Mouse (Mus musculus): ENCODE measurements at regions not wholly inside any gene's neighbourhood (a gene's known extent, or its start where the extent isn't known, plus 50 kb on each side); places are given as distances from the start of the nearest gene placed in this dataset.
"Not testable (repeated sequence)": the region's sequence is repeated elsewhere in the genome, so short reads cannot be mapped to it uniquely, and the experiment has no call there.

- Histone ChIP-seq H3K9me3 (replicated peaks) (no peaks in the 10 kb centered on the region), H3K36me3 (no peaks in the 10 kb centered on the region), H3K27ac (no peak overlapping the region), H3K4me2 (no peak overlapping the region), H3K9ac (no peak overlapping the region), H3K4me1 (no peaks in the 10 kb centered on the region), H3K27me3 (no peaks in the 10 kb centered on the region), H3K4me3 (replicated peaks) (no peak overlapping the region)
- ATAC-seq (replicated peaks; ENCODE audit: low FRiP score) = no peak
These were observed 155.2 kb upstream of the Shcbp1 start for GRCm38 (mm10) chr8:4934551-4934950.

GRCm38 (mm10) chr8:4934035-4934434 lies 154.7 kb upstream of the Shcbp1 start:
- H3K27ac ChIP-seq = no peak overlapping the region
- H3K4me3 ChIP-seq (replicated peaks) = no peak overlapping the region
- H3K27me3 ChIP-seq = no peaks in the 10 kb centered on the region
- no peaks in the 10 kb centered on the region for H3K9me3 ChIP-seq (replicated peaks)
- no peak overlapping the region for H3K9ac ChIP-seq
- H3K36me3 ChIP-seq = no peaks in the 10 kb centered on the region
- no peak overlapping the region for H3K4me2 ChIP-seq
- 69% methylated on average over 2 of the region's 2 CpGs for WGBS
- ATAC-seq (replicated peaks; ENCODE audit: low FRiP score) = no peak
- H3K4me1 ChIP-seq = no peaks in the 10 kb centered on the region

GRCm38 (mm10) chr8:4916447-4916846 lies 137.1 kb upstream of the Shcbp1 start:
- H3K4me3 ChIP-seq (replicated peaks) = no peak overlapping the region
- no peaks in the 10 kb centered on the region for H3K27me3 ChIP-seq
- H3K4me2 ChIP-seq = no peak overlapping the region
- ATAC-seq (replicated peaks; ENCODE audit: low FRiP score) = no peak
- H3K27ac ChIP-seq = no peak overlapping the region
- H3K4me1 ChIP-seq = no peaks in the 10 kb centered on the region
- no peaks in the 10 kb centered on the region for H3K36me3 ChIP-seq
- H3K9me3 ChIP-seq (replicated peaks) = no peaks in the 10 kb centered on the region
- no peak overlapping the region for H3K9ac ChIP-seq

GRCm38 (mm10) chr8:4895046-4895445 lies 115.7 kb upstream of the Shcbp1 start:
- Histone ChIP-seq H3K4me3 (replicated peaks) (no peak overlapping the region), H3K4me2 (no peak overlapping the region), H3K27me3 (no peaks in the 10 kb centered on the region), H3K4me1 (no peaks in the 10 kb centered on the region), H3K27ac (no peak overlapping the region), H3K9ac (no peak overlapping the region), H3K36me3 (no peaks in the 10 kb centered on the region), H3K9me3 (replicated peaks) (0 out of 2 replicates have a peak, but pooled peaks cover 2% of the 10 kb centered on the region)
- no peak for ATAC-seq (replicated peaks; ENCODE audit: low FRiP score)
- 74% methylated on average over 2 of the region's 2 CpGs for WGBS

- H3K4me2 ChIP-seq; H3K27ac ChIP-seq; H3K4me3 ChIP-seq (replicated peaks); H3K9ac ChIP-seq; H3K27me3 ChIP-seq; H3K36me3 ChIP-seq; H3K4me1 ChIP-seq; H3K9me3 ChIP-seq (replicated peaks): not testable (repeated sequence)
- 79% methylated on average over 7 of the region's 7 CpGs for WGBS
- peak; percentile 89 for ATAC-seq (replicated peaks; ENCODE audit: low FRiP score)
These were observed 89.4 kb upstream of the Shcbp1 start for GRCm38 (mm10) chr8:4868761-4869160.

GRCm38 (mm10) chr8:4839087-4839486 lies 59.7 kb upstream of the Shcbp1 start:
- Histone ChIP-seq H3K27me3 (no peaks in the 10 kb centered on the region), H3K4me1 (0 out of 2 replicates have a peak, but pooled peaks cover 4% of the 10 kb centered on the region)
- no peak for ATAC-seq (replicated peaks; ENCODE audit: low FRiP score)

GRCm38 (mm10) chr8:4838527-4838926 lies 59.2 kb upstream of the Shcbp1 start:
- H3K4me3 ChIP-seq (replicated peaks) = no peak overlapping the region
- no peak overlapping the region for H3K4me2 ChIP-seq
- no peak for ATAC-seq (replicated peaks; ENCODE audit: low FRiP score)
- H3K9me3 ChIP-seq (replicated peaks) = no peaks in the 10 kb centered on the region
- H3K9ac ChIP-seq = no peak overlapping the region
- H3K36me3 ChIP-seq = no peaks in the 10 kb centered on the region
- no peaks in the 10 kb centered on the region for H3K27me3 ChIP-seq
- H3K4me1 ChIP-seq = 0 out of 2 replicates have a peak, but pooled peaks cover 4% of the 10 kb centered on the region
- H3K27ac ChIP-seq = peak overlapping the region; percentile 81

More at GRCm38 (mm10) chr8:4839087-4839486, 59.7 kb upstream of the Shcbp1 start:
- no peak overlapping the region for H3K4me2 ChIP-seq
- no peak overlapping the region for H3K27ac ChIP-seq
- no peak overlapping the region for H3K4me3 ChIP-seq (replicated peaks)
- no peak overlapping the region for H3K9ac ChIP-seq
- no peaks in the 10 kb centered on the region for H3K9me3 ChIP-seq (replicated peaks)
- WGBS = 84% methylated on average over 3 of the region's 3 CpGs
- H3K36me3 ChIP-seq = no peaks in the 10 kb centered on the region

GRCm38 (mm10) chr8:4837719-4838118 lies 58.4 kb upstream of the Shcbp1 start:
- Histone ChIP-seq H3K27ac (peak overlapping the region; percentile 81), H3K27me3 (no peaks in the 10 kb centered on the region)
- 53% methylated on average over 2 of the region's 2 CpGs for WGBS

GRCm38 (mm10) chr8:4836651-4837050 lies 57.3 kb upstream of the Shcbp1 start:
- 68% methylated on average over 2 of the region's 2 CpGs for WGBS
- no peak overlapping the region for H3K4me3 ChIP-seq (replicated peaks)
- H3K27me3 ChIP-seq = no peaks in the 10 kb centered on the region
- no peak overlapping the region for H3K9ac ChIP-seq
- ATAC-seq (replicated peaks; ENCODE audit: low FRiP score) = no peak
- 0 out of 2 replicates have a peak, but pooled peaks cover 4% of the 10 kb centered on the region for H3K4me1 ChIP-seq
- H3K4me2 ChIP-seq = no peak overlapping the region
- no peak overlapping the region for H3K27ac ChIP-seq
- H3K9me3 ChIP-seq (replicated peaks) = no peaks in the 10 kb centered on the region
- no peaks in the 10 kb centered on the region for H3K36me3 ChIP-seq

More at GRCm38 (mm10) chr8:4837719-4838118, 58.4 kb upstream of the Shcbp1 start:
- H3K9me3 ChIP-seq (replicated peaks) = no peaks in the 10 kb centered on the region
- H3K4me2 ChIP-seq = no peak overlapping the region
- H3K36me3 ChIP-seq = no peaks in the 10 kb centered on the region
- H3K4me1 ChIP-seq = 0 out of 2 replicates have a peak, but pooled peaks cover 4% of the 10 kb centered on the region
- peak; percentile 91 for ATAC-seq (replicated peaks; ENCODE audit: low FRiP score)
- H3K4me3 ChIP-seq (replicated peaks) = no peak overlapping the region
- H3K9ac ChIP-seq = no peak overlapping the region

Measured in kidney, embryonic 15.5 days (tissue).